Mouse (Mus musculus): ENCODE measurements around the gene Wnt1.

Gene Wnt1

DNA sequence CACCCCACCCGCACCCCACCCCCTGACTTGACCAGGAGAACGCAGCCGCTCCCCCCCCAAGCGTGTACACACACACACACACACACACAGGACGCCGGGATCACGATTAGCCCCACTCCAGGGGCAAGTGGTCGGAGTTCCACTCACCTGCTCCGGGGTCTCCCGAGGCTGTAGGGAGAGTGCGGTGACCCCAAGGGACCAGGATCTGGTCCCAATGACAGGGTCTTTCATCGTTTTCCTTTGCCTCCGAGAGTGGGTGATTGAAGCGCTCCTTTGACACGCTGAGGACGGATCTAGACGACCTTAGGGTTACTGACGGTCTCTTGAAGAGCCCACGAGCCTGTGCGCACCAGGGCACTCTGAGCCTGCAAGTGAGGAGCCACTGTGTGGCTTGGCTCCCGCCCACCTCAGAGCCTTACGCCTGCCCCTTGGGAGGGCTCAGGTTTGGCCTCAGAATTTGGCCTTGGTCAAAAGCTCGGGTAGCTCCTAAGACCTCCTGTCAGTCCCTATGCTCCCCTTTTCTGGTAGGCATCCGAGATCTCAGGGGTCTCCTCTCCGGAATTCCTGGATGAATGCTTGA, 11.4 kb upstream of the Wnt1 start:
- in situ Hi-C loops (cut with MseI, MboI): no loop called here

DNA sequence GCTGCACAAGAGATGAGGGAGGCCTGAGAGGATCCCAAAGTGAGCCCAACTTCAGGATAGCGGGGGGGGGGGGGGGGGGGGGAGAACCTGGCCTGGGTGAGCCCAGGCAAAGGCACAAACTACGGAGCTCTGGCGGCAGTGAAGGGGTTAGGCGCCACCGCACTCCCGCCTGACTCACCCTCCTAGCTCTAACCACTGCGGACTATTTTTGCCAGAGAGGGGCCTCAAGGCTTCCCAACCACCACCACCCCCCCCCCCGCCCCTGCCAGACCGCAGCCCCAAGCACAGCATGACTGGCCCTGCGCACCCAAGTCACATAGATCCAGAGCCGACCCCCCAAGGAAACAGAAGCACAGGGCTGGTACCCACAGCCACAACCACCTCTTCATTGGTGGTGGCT, 10.9 kb upstream of the Wnt1 start:
- in situ Hi-C loops (cut with MseI, MboI): no loop called here

DNA sequence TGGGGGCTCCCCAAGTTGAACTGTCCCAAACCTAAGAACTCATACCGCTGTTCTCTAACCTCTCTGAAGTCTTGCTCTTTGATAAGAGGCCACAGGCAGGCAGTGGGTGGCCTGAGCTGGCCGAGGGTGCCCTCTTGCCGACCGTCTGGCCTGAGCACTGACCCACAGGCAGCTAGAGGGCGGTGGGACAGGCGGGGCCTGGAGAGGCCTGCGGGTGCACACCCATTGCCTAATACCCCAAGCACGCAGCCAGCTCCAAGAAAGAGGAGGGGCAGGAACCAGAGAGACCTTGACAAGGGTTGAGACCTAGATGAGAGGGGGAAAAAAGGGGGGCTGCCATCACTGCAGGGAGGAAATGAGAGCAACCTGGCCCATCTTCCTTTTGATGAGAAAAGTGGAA, 9.6 kb upstream of the Wnt1 start:
- in situ Hi-C loops (cut with MseI, MboI): no loop called here

DNA sequence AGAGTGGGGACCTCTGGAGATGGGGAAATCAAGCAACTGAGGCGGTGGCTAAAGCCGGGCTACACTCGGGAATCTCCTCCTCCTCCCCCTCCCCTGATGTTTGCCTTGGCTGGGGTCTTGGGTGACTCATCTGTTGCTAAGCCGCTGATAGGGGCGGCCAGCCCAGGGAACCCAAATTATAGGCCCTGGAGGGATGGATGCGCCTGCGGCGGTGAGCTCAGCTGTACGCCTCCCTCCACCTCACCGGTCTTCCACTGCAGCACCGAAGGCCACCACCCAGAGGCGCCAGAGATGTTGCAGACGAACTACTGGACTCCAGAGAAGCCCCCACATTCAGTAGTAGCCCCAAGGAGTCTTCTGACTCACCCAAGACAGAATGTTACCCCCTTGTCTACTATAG, 9.1 kb upstream of the Wnt1 start:
- in situ Hi-C loops (cut with MseI, MboI): no loop called here

DNA sequence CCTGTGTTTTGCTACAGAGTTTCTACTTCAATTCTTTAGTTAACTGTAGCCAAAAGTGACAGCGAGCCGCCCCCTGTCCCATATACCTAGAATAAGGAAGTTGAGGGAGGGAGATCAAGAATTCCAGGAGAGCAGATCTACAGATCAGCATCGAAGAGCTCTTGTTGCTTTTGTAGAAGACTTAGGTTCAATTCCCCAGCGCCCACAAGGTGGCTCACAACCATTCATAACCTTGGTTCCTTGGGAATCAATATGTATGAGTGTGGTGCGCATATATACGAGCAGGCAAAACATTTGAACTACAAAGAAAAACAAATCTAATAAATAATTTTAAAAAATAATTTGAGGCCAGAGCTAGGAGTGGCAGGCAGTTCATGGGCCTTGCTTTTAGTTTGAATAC, 8.5 kb upstream of the Wnt1 start:
- in situ Hi-C loops (cut with MseI, MboI): no loop called here

DNA sequence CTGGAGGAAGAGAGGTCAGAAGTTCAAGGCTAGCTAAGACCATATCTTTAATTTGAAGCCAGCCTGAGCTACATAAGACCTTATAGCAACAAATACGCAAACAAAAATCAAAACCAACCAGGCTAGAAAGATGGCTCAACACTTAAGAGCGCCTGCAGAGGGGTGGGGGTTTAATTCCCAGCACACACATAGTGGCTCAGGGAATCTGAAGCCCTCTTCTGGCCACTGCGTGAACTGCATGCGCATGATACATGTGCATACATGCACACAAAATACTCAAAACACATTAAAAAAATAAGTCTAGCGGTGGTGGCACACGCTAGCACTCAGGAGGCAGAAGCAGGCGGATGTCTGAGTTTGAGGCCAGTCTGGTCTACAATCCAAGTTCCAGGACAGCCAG, 3.9 kb upstream of the Wnt1 start:
- in situ Hi-C loops (cut with MseI, MboI): no loop called here

DNA sequence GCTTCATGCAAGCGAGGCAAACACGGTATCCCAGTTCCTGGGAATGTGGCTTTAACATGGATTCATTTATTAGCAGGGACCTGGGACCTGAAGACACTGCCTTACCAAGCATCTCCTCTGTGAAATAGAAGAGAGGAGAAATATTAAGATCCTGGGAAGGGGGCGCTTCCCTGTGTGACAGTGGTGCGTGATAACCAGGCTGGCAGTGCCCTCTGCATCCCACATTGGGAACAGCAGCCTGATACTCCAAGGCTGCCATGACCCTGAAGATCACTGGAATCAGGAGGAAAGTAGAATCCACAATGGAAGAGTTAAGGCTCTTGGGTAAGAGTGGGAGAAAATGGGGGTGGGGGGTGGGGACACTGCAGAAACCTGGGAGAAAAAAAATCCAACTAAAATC, 1.7 kb upstream of the Wnt1 start:
- in situ Hi-C loops (cut with MseI, MboI): no loop called here

DNA sequence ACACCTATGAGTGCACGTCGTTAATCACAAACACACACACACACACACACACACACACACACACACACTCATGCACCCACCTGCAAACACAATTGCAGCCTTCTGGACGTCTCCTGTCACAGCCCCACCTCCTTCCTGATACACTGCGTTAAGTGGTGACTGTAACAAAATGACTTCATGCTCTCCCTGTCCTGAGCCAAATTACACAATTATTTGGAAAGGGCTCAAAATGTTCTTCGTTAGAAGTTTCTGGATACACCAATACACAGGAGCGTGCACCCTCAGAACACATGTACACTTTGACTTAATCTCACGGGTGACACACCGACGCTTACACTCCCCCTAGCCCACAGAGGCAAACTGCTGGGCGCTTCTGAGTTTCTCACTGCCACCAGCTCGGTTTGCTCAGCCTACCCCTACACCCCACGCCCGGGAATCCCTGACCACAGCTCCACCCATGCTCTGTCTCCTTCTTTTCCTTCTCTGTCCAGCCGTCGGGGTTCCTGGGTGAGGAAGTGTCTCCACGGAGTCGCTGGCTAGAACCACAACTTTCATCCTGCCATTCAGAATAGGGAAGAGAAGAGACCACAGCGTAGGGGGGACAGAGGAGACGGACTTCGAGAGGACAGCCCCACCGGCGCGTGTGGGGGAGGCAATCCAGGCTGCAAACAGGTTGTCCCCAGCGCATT, 541 bp upstream of the Wnt1 start:
- in situ Hi-C loops (cut with MseI, MboI): no loop called here

GRCm38 (mm10) chr15:98790761-98791160, 1.1 kb downstream of the Wnt1 start:
- in situ Hi-C loops (cut with MseI, MboI): no loop called here

GRCm38 (mm10) chr15:98791221-98791620, 1.6 kb downstream of the Wnt1 start:
- in situ Hi-C loops (cut with MseI, MboI): no loop called here

GRCm38 (mm10) chr15:98791771-98792170, 2.1 kb downstream of the Wnt1 start:
- in situ Hi-C loops (cut with MseI, MboI): no loop called here

GRCm38 (mm10) chr15:98792233-98793020, 2.8 kb downstream of the Wnt1 start:
- in situ Hi-C loops (cut with MseI, MboI): no loop called here

DNA sequence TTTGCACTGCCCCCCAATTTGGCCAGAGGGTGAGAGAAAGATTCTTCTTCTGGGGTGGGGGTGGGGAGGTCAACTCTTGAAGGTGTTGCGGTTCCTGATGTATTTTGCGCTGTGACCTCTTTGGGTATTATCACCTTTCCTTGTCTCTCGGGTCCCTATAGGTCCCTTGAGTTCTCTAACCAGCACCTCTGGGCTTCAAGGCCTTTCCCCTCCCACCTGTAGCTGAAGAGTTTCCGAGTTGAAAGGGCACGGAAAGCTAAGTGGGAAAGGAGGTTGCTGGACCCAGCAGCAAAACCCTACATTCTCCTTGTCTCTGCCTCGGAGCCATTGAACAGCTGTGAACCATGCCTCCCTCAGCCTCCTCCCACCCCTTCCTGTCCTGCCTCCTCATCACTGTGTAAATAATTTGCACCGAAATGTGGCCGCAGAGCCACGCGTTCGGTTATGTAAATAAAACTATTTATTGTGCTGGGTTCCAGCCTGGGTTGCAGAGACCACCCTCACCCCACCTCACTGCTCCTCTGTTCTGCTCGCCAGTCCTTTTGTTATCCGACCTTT, 3.6 kb downstream of the Wnt1 start:
- in situ Hi-C loops (cut with MseI, MboI): no loop called here

GRCm38 (mm10) chr15:98796803-98797595, 7.3 kb downstream of the Wnt1 start:
- in situ Hi-C loops (cut with MseI, MboI): no loop called here

- in situ Hi-C loops (cut with MseI, MboI): no loop called here
Observed at GRCm38 (mm10) chr15:98797835-98798492, 8.3 kb downstream of the Wnt1 start.

GRCm38 (mm10) chr15:98798903-98799302, 9.2 kb downstream of the Wnt1 start:
- in situ Hi-C loops (cut with MseI, MboI): no loop called here

DNA sequence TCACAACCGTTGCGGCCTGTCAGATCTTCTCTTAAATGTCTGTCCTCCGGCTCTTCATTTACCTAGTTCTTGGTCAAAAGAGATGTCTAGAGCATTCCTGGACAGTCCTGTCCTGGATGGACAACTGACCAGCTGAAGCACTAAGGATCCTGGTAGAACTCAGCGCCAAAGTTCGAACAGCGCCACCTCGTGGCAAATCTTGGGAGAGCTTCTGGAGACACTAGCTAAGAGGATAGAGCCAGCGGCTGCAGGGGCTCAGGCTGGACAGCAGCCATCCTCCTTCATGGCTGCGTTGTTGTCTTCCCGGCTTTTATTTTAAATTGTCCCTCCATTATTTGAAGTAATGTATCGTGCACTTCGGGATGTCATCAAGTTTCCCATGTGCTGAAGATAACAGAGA, 9.7 kb downstream of the Wnt1 start:
- in situ Hi-C loops (cut with MseI, MboI): no loop called here

- in situ Hi-C loops (cut with MseI, MboI): no loop called here
Observed at GRCm38 (mm10) chr15:98802926-98803325, 13.3 kb downstream of the Wnt1 start.

DNA sequence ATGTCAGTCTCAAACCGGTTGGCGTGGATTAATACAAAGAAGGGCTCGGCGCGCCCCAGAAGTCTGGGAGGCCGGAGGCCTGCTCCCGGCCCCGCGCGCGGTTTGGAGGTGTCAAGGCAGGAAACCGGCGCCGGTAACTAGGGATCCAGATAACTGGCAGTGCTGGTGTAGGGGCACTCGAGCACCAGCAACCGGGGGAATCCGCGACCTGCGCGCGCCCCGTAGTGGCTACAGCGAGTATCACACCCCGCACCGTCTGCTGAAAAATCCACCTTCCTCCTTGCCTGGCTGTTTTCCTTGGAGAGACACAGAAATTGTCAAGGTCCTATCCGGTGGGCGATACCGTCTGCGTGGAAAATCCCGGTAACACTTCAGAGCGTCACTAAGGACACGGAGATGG, 14.4 kb downstream of the Wnt1 start:
- in situ Hi-C loops (cut with MseI, MboI): no loop called here

- in situ Hi-C loops (cut with MseI, MboI): no loop called here
Observed at GRCm38 (mm10) chr15:98805324-98806040, 15.8 kb downstream of the Wnt1 start.
